In genomic region chr1:38934668-38935067, GRCm38 (mm10) we compare ENCODE assay signal across 9 mouse cellular contexts. TPM values are rescaled to one million over a fixed set of nuclear protein-coding genes. Genes with fewer than 3 reads are reported as not detected.
A peak's percentile ranks its signal among the peaks of the same experiment; 100 is the strongest.
DNase-seq lines count a peak whose midpoint lies in the region; TF ChIP-seq lines count a peak whose summit lies in the region.
"Had no signal": no experiment of that assay in that cellular context is flagged by ENCODE, and none has a peak within 500 bp of the region (broad histone marks: within the 10 kb centered on the region; RNA-seq: fewer than 3 reads in every experiment).

No protein-coding gene starts in this region.

- TF ChIP-seq POLR2A in spleen, adult 2 months (IDR thresholded peaks at IDR 0.05; ENCODE audit: low read depth, low read length), result no peak

- DNase-seq in heart, postnatal 10 days, result peak; percentile 5 to 7
- no peak for DNase-seq in heart, postnatal 25 days (ENCODE audit: low spot score)
- DNase-seq in spleen, adult 2 months (ENCODE audit: low read depth in 1 of 2, low spot score in 2 of 2), result peak in 1 of 2 experiments; percentile 22
- DNase-seq in spleen, postnatal 4 days (ENCODE audit: low spot score in 2 of 2), result no peak
- DNase-seq in cerebellum, adult 18-20 months, result peak; percentile 55 to 61
- peak; percentile 4 for DNase-seq in lung, postnatal 10 days
- DNase-seq in left cerebral cortex, postnatal 36 days (ENCODE audit: low spot score in 2 of 2), result no peak
- DNase-seq in adipocyte (ENCODE audit: low spot score), result no peak

- WGBS in spleen, adult 2 months, result 37% methylated on average over 5 of the region's 5 CpGs

- H3K27me3 ChIP-seq in spleen, adult 2 months (ENCODE audit: control insufficient read depth, insufficient read depth, low read length), result no peaks in the 10 kb centered on the region

- TF ChIP-seq CTCF in spleen, adult 2 months (IDR thresholded peaks at IDR 0.05; ENCODE audit: extremely low read depth, insufficient read depth, insufficient read length, insufficient replicate concordance), result peak; percentile 44; the same call in 1 of the 2 replicates

- H3K4me3 ChIP-seq in spleen, adult 2 months (ENCODE audit: extremely low read depth, insufficient read depth, insufficient read length), result no peak overlapping the region

- intact Hi-C loops in heart, postnatal 10 days (cut with DNase I), result no loop called here
- intact Hi-C loops in heart, postnatal 25 days (cut with DNase I), result no loop called here
- intact Hi-C loops in left cerebral cortex, postnatal 36 days (cut with DNase I), result loop anchor here (2.0 kb wide), 1 partner anchor 72 kb away; no protein-coding TSS in a partner anchor

- H3K36me3 ChIP-seq in spleen, adult 2 months (ENCODE audit: control insufficient read depth, insufficient read depth, low read length), result no peaks in the 10 kb centered on the region

- H3K4me1 ChIP-seq in spleen, adult 2 months (ENCODE audit: control insufficient read depth, insufficient read depth, insufficient read length), result no peaks in the 10 kb centered on the region

- H3K27ac ChIP-seq in spleen, adult 2 months (ENCODE audit: insufficient read depth, low read length), result no peak overlapping the region

RNA-seq across cellular contexts. Expression of gene Nms, which starts 4.3 kb away (rescaled TPM):
- total RNA-seq in heart, postnatal 10 days (2021), result not detected
- not detected for total RNA-seq in heart, postnatal 25 days (2021)
- not detected in 2 replicates for polyA plus RNA-seq in spleen, adult 2 months (2012; rRNA removed)
- total RNA-seq in left cerebral cortex, postnatal 36 days (2021), result not detected
- total RNA-seq: layer of hippocampus, adult 18-20 months had no signal

RNA-seq across cellular contexts. Expression of gene Chst10, which starts 36.7 kb away (rescaled TPM):
- total RNA-seq in heart, postnatal 10 days (2021), result under 1 TPM; 0.41 to 0.47 TPM
- total RNA-seq in heart, postnatal 25 days (2021), result under 1 TPM; 0.29 to 0.34 TPM
- polyA plus RNA-seq in spleen, adult 2 months (2012; rRNA removed), result 3.2 and 4.4 TPM in 2 replicates
- 10 to 100 TPM; 58.8 to 65.8 TPM for total RNA-seq in left cerebral cortex, postnatal 36 days (2021)

RNA-seq across cellular contexts. Expression of gene Pdcl3, which starts 50.7 kb away (rescaled TPM):
- 10 to 100 TPM; 96.0 to 99.9 TPM for total RNA-seq in heart, postnatal 10 days (2021)
- 10 to 100 TPM; 68.6 to 72.8 TPM for total RNA-seq in heart, postnatal 25 days (2021)
- 11.3 and 11.4 TPM in 2 replicates for polyA plus RNA-seq in spleen, adult 2 months (2012; rRNA removed)
- total RNA-seq in left cerebral cortex, postnatal 36 days (2021), result 10 to 100 TPM; 37.3 to 37.4 TPM

Comparison
In these comparisons a context has a peak if more than half of its experiments do, and no peak if none do; other contexts are left out.
1. DNase-seq: peak in heart, postnatal 10 days (2 of 2), cerebellum, adult 18-20 months (2 of 2) and lung, postnatal 10 days (single experiment); none in heart, postnatal 25 days (single experiment), spleen, postnatal 4 days (0 of 2), left cerebral cortex, postnatal 36 days (0 of 2) and adipocyte (single experiment).
2. RNA of gene Chst10, which starts 36.7 kb away (total RNA-seq): 58.8 to 65.8 TPM in left cerebral cortex, postnatal 36 days; 0.41 to 0.47 TPM in heart, postnatal 10 days and 0.29 to 0.34 TPM in heart, postnatal 25 days; every median in the first group is over 10 times any median in the second.